Mouse (Mus musculus) cerebellum, adult 11 months (tissue): ENCODE data around the gene Dixdc1.
"Not testable (repeated sequence)": the region's sequence is repeated elsewhere in the genome, so short reads cannot be mapped to it uniquely, and the experiment has no call there.

Experiments
- DNase-seq: peaks from one replicate; pipeline ENCODE4 v3.0.0; 2022

The Dixdc1 gene

GRCm38 (mm10) chr9:50646826-50647370 lies 92.4 kb downstream of the Dixdc1 start:
- DNase-seq, result no peak

GRCm38 (mm10) chr9:50634270-50634669 lies 105.0 kb downstream of the Dixdc1 start:
- no peak for DNase-seq

GRCm38 (mm10) chr9:50633059-50633458 lies 106.3 kb downstream of the Dixdc1 start:
- no peak for DNase-seq

- no peak for DNase-seq
Observed at GRCm38 (mm10) chr9:50632016-50632688, 107.2 kb downstream of the Dixdc1 start.

GRCm38 (mm10) chr9:50630903-50631302 lies 108.4 kb downstream of the Dixdc1 start:
- DNase-seq, result not testable (repeated sequence)

GRCm38 (mm10) chr9:50617794-50618330 lies 121.5 kb downstream of the Dixdc1 start:
- no peak for DNase-seq

- DNase-seq, result peak; percentile 86
Observed at GRCm38 (mm10) chr9:50616766-50617603, 122.3 kb downstream of the Dixdc1 start, which contains the start of the genes Pih1d2 and Nkapd1. Gene Pih1d2 (plus strand): TSS chr9:50617321. Gene Nkapd1 (minus strand): TSS chr9:50617464.

GRCm38 (mm10) chr9:50616161-50616560 lies 123.2 kb downstream of the Dixdc1 start:
- no peak for DNase-seq
